Comparison of ENCODE assay signal across 25 mouse cellular contexts in the genomic region with DNA sequence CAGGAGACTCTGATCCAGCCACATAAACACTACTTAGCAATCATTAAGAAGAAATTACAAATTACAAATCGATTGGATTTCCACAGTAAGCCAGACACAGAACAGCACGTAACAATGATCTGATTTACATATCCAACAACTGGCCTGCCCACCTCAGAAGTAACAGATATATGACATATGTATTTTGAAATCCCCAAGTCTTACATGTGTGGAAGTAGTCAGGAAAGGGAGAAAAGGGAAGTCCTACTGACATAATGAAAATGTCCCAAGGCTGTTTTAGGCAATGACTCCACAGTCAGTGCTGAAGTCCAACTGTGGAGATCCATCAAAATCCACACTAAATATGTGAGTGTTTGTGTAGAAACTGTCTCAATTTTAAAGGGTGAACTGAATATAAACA.
"Had no signal": no experiment of that assay in that cellular context is flagged by ENCODE, and none has a peak within 500 bp of the region (broad histone marks: within the 10 kb centered on the region; RNA-seq: fewer than 3 reads in every experiment).

No protein-coding gene starts in this region.

- H3K9me3 ChIP-seq: heart, embryonic 10.5 days; heart, embryonic 12.5 days; hindbrain, embryonic 10.5 days; hindbrain, embryonic 13.5 days; hindbrain, embryonic 15.5 days; kidney, embryonic 15.5 days; limb, embryonic 10.5 days; limb, embryonic 12.5 days had no signal

- H3K27ac ChIP-seq: gastrocnemius, adult 2 months; heart, embryonic 10.5 days; hindbrain, embryonic 10.5 days; hindbrain, embryonic 13.5 days; hindbrain, embryonic 15.5 days; hindbrain, postnatal 0 days; kidney, embryonic 15.5 days; kidney, postnatal 0 days; left cerebral cortex, adult 2 months; limb, embryonic 10.5 days; limb, embryonic 12.5 days had no signal

- ATAC-seq: hindbrain, postnatal 0 days; intestine, embryonic 16.5 days had no signal

- DNase-seq: gastrocnemius, adult 2 months; gastrocnemius, postnatal 14 days; gastrocnemius, postnatal 36 days; heart, adult 18-20 months; heart, postnatal 10 days; heart, postnatal 4 days; kidney, adult 11 months; kidney, adult 2 months; kidney, adult 9 months; kidney, postnatal 14 days; kidney, postnatal 36 days; liver had no signal

- H3K27me3 ChIP-seq: heart, embryonic 12.5 days; hindbrain, embryonic 13.5 days; hindbrain, embryonic 15.5 days; kidney, embryonic 15.5 days; limb, embryonic 12.5 days had no signal

- H3K9ac ChIP-seq: heart, embryonic 12.5 days; hindbrain, embryonic 13.5 days; hindbrain, embryonic 15.5 days; kidney, embryonic 15.5 days; limb, embryonic 12.5 days had no signal

- H3K4me3 ChIP-seq: gastrocnemius, adult 2 months; heart, embryonic 10.5 days; heart, embryonic 12.5 days; hindbrain, embryonic 10.5 days; hindbrain, embryonic 13.5 days; hindbrain, embryonic 15.5 days; kidney, embryonic 15.5 days; left cerebral cortex, adult 2 months; limb, embryonic 10.5 days; limb, embryonic 12.5 days had no signal

- H3K4me2 ChIP-seq: heart, embryonic 12.5 days; hindbrain, embryonic 13.5 days; hindbrain, embryonic 15.5 days; kidney, embryonic 15.5 days; limb, embryonic 12.5 days; liver, embryonic 11.5 days had no signal

- H3K4me1 ChIP-seq: hindbrain, embryonic 10.5 days; kidney, embryonic 15.5 days; limb, embryonic 10.5 days; limb, embryonic 12.5 days had no signal
